Mouse (Mus musculus) C2C12 (cell line): ENCODE results near the gene Ncapd2. TPM values are rescaled to one million over a fixed set of nuclear protein-coding genes. Genes with fewer than 3 reads are reported as not detected.
A peak's percentile ranks its signal among the peaks of the same experiment; 100 is the strongest.

ENCODE experiments used
- H3K27me3 ChIP-seq: one replicate; pipeline ENCODE4 v1.6.1; 2011; ENCODE audit not compliant: control insufficient read depth, insufficient read depth, insufficient read length
- H3K36me3 ChIP-seq: one replicate; pipeline ENCODE4 v1.6.1; 2011; ENCODE audit not compliant: control insufficient read depth, insufficient read depth
- H3K4me3 ChIP-seq: one replicate; pipeline ENCODE4 v1.5.1; 2011; ENCODE audit warnings: mild to moderate bottlenecking, control low read depth; ENCODE audit not compliant: poor library complexity, insufficient read depth, severe bottlenecking
- H3K79me2 ChIP-seq: one replicate; pipeline ENCODE4 v1.6.1; 2011; ENCODE audit not compliant: control insufficient read depth, insufficient read depth
- H3K79me3 ChIP-seq: one replicate; pipeline ENCODE4 v1.6.1; 2011; ENCODE audit warnings: low read depth, control low read depth
- H3ac ChIP-seq: one replicate; pipeline ENCODE3; 2011; ENCODE audit warnings: low read depth; ENCODE audit not compliant: control insufficient read depth, insufficient read length
- CEBPB ChIP-seq: IDR thresholded peaks from one replicate; pipeline ENCODE4 v1.6.1; 2011; ENCODE audit warnings: low read depth, mild to moderate bottlenecking, control low read depth, moderate library complexity
- CTCF ChIP-seq: IDR thresholded peaks from one replicate; pipeline ENCODE4 v1.5.1; 2011; ENCODE audit not compliant: control insufficient read depth, insufficient read depth, insufficient read length
- FOSL1 ChIP-seq: IDR thresholded peaks from one replicate; pipeline ENCODE4 v1.8.0; 2011; ENCODE audit warnings: mild to moderate bottlenecking, low read length; ENCODE audit not compliant: poor library complexity, insufficient read depth, severe bottlenecking
- MAX ChIP-seq: IDR thresholded peaks from one replicate; pipeline ENCODE4 v1.6.1; 2011; ENCODE audit warnings: mild to moderate bottlenecking, control low read depth
- MYOD1 ChIP-seq: IDR thresholded peaks from one replicate; pipeline ENCODE4 v1.6.1; 2011; ENCODE audit warnings: low read depth; ENCODE audit not compliant: control insufficient read depth, insufficient read length
- MYOG ChIP-seq: IDR thresholded peaks from one replicate; pipeline ENCODE4 v1.6.1; 2011; ENCODE audit not compliant: control insufficient read depth, insufficient read length; ENCODE audit errors: extremely low read depth
- USF1 ChIP-seq: IDR thresholded peaks from one replicate; pipeline ENCODE4 v1.6.1; 2011; ENCODE audit warnings: low read depth, mild to moderate bottlenecking, control low read depth, moderate library complexity
- polyA plus RNA-seq: library from polyadenylated mRNA; unstranded; fragments of >200 nt; fragmentation: generic; extraction: Trizol; gene quantifications from one replicate; pipeline ENCODE4 v1.2.1, GENCODE M21; 2012; ENCODE audit warnings: missing spikeins

Ncapd2 gene
- polyA plus RNA-seq, 1 experiment, result 78.7 TPM

DNA sequence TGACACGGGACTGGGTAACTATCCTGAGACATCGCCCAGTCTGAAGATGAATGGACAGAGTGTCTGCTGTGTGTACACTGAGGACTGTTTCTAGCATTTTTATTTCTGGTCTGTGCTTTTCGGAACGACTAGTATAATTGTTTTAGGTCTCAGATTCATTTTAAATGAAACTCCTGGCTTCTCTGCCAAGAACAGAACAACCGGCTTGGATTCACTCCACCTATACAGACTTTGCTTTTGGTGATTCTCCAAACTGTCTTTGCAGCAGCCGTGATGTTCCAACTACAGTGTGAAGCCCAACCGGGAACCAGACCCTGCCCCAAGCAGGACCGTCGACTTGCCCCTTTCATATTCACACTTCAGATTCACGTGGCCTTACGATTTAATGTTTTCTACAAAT, 26.4 kb upstream of the Ncapd2 start:
- Histone ChIP-seq H3ac (no peak overlapping the region), H3K27me3 (peaks cover 5% of the 10 kb centered on the region), H3K79me2 (no peaks in the 10 kb centered on the region), H3K36me3 (no peaks in the 10 kb centered on the region), H3K4me3 (no peak overlapping the region), H3K79me3 (no peaks in the 10 kb centered on the region)
- TF ChIP-seq CTCF, result no peak
- no peak for TF ChIP-seq USF1
- no peak for TF ChIP-seq CEBPB
- TF ChIP-seq MYOG, result no peak
- no peak for TF ChIP-seq FOSL1
- no peak for TF ChIP-seq MYOD1

DNA sequence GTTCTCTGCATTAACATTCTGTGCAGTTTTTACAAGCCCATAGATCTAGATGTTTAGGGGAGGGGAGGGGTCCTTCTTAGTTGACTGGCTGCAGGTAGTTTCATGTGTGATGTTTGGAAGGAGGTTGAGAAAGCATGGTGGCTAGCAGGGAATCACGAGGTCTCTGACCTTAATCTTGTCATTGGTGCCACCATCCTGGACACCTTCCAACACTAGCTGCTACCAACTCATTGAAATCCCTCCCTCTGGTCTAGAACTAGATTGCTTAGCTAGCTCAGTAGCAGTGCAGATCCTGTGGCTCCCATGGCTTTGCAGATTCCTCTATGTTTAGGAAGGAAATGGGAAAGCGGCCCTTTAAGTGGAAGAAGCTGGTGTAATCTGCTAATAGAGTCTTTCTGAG, 25.4 kb upstream of the Ncapd2 start:
- TF ChIP-seq FOSL1 (no peak), MYOD1 (no peak)
- Histone ChIP-seq H3K79me3 (no peaks in the 10 kb centered on the region), H3K4me3 (no peak overlapping the region), H3K36me3 (no peaks in the 10 kb centered on the region), H3ac (no peak overlapping the region), H3K27me3 (peaks cover 10% of the 10 kb centered on the region), H3K79me2 (no peaks in the 10 kb centered on the region)

DNA sequence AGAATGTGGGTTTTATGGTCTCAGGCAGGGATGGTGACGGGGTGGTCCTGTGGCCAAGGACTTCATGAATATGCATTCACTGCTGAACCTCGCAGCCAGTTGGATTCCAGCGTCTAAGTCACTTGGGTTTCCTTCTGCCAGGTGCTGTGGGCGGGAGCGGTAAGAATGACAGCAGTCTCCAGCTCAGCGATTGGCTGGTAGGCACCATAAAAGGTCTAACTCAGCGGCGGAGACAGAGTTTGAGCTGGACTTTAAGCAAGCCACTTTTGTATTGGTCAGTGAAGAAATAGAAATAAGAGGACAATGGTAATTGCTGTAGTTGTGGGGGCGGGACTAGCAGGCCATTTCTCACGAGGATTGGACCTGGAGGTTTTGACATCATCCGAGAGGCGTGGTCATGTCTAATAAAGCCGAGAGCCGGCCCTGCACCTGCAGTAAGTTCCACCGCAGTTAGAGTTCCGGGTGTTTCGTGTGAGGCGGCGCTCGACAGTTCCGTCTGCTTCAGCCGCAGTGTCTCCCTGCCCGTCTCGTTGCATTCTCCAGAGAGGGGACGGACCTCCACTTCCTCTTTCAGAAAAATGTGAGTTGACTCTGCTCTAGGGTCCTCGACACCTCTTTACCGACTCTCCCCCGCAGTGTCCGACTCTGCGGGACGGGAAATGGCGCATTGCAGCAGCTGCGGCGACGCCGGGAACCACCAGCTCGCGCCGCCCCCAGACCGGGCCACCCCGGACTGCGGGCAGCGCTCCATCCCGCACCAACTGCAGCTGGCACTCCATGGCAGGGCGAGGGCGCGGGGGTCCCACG, 23.9 kb upstream of the Ncapd2 start, which contains the start of gene Vamp1:
TSS of gene Vamp1 (plus strand) at position 404 of the 807 bp plus-strand sequence.
- no peaks in the 10 kb centered on the region for H3K79me3 ChIP-seq
- peak within 1 kb of the TSS; percentile 74 for H3ac ChIP-seq
- peaks cover 13% of the 10 kb centered on the region for H3K27me3 ChIP-seq
- peak; percentile 40 for TF ChIP-seq MAX
- no peak for TF ChIP-seq USF1
- peak; percentile 61 for TF ChIP-seq MYOD1
- no peaks in the 10 kb centered on the region for H3K36me3 ChIP-seq
- H3K79me2 ChIP-seq, result no peaks in the 10 kb centered on the region
- H3K4me3 ChIP-seq, result peak within 1 kb of the TSS; percentile 43

DNA sequence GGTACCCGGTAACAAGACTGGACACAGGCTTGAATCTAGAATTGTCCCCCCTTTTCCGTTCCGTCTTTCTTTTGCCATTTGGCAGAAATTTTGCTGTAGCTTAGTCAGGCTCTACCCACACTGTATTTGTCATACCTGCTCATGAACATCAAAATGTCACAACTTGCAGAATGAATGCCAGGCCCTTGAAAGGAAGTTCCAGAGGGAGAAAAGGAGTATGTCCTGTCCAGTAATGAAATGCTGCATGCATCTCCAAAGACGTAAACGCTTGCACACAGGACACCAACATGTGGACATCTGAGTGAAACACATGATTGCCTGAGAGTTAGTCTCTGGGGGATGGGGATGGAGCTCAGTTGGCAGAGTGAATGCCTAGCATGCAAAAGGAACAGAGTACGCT, 22.2 kb upstream of the Ncapd2 start:
- H3ac ChIP-seq, result no peak overlapping the region
- no peaks in the 10 kb centered on the region for H3K79me3 ChIP-seq
- H3K4me3 ChIP-seq, result no peak overlapping the region
- no peak for TF ChIP-seq MYOG
- no peak for TF ChIP-seq USF1
- no peak for TF ChIP-seq CEBPB
- no peak for TF ChIP-seq MYOD1
- no peak for TF ChIP-seq CTCF
- no peak for TF ChIP-seq MAX
- no peak for TF ChIP-seq FOSL1
- no peaks in the 10 kb centered on the region for H3K79me2 ChIP-seq
- peaks cover 13% of the 10 kb centered on the region for H3K27me3 ChIP-seq
- no peaks in the 10 kb centered on the region for H3K36me3 ChIP-seq

DNA sequence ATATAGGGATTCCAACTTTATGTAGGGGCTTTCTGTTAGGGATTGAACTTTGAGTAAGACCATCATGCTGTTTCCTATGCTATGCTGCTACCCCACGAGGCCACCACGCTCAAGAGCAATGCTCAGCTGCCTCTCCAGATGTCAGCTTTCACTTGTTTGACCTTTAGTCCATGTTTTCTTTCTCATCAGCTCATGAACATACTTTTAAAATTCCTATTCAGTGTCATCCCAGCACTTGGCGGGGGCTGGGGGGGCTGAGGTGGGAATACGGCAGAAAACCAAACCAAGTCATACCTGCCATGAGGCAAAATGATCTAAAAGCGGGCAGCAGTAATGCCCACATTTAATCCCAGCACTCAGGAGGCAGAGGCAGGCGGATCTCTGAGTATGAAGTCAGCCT, 21.6 kb upstream of the Ncapd2 start:
- no peaks in the 10 kb centered on the region for H3K79me3 ChIP-seq
- TF ChIP-seq USF1, result no peak
- no peak for TF ChIP-seq MYOD1
- no peak for TF ChIP-seq CEBPB
- TF ChIP-seq FOSL1, result no peak
- TF ChIP-seq CTCF, result no peak
- TF ChIP-seq MYOG, result no peak
- no peak for TF ChIP-seq MAX
- no peak overlapping the region for H3ac ChIP-seq
- peaks cover 13% of the 10 kb centered on the region for H3K27me3 ChIP-seq
- no peaks in the 10 kb centered on the region for H3K79me2 ChIP-seq
- no peak overlapping the region for H3K4me3 ChIP-seq
- H3K36me3 ChIP-seq, result no peaks in the 10 kb centered on the region

DNA sequence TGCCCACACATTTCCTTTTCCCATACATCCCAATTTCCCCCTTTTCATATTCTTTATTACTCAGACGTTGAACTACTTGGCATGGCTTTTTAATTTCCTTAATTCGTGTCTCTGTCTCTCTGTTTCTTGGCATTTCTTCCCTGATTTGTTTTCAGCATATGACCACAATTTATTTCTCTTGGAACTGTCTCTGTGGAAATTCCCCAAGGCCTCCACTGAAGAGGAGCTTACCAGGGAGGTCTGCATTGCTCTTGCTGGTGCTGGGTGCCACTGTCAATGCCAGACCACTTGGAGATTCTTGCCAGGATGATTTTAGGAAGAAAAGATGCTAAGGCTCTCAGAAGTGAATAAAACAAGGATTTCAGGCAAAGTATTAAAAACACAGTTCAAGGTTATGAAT, 21.1 kb upstream of the Ncapd2 start:
- Histone ChIP-seq H3K79me3 (no peaks in the 10 kb centered on the region), H3K27me3 (peaks cover 13% of the 10 kb centered on the region), H3K4me3 (no peak overlapping the region), H3K79me2 (no peaks in the 10 kb centered on the region), H3K36me3 (no peaks in the 10 kb centered on the region), H3ac (no peak overlapping the region)
- TF ChIP-seq MAX (no peak), FOSL1 (no peak), CEBPB (no peak), USF1 (no peak), MYOG (no peak), CTCF (no peak), MYOD1 (no peak)
